Comparison of ENCODE assay signal across 14 mouse cellular contexts in genomic region chr10:37960051-37960450, GRCm38 (mm10).
"Had no signal": no experiment of that assay in that cellular context is flagged by ENCODE, and none has a peak within 500 bp of the region (broad histone marks: within the 10 kb centered on the region; RNA-seq: fewer than 3 reads in every experiment).

No protein-coding gene starts in this region.

- H3K27ac ChIP-seq: layer of hippocampus, adult 2 months; limb, embryonic 15.5 days; liver, embryonic 12.5 days; lung, embryonic 15.5 days; midbrain, embryonic 10.5 days; midbrain, embryonic 15.5 days; neural tube, embryonic 12.5 days had no signal

- H3K4me2 ChIP-seq: limb, embryonic 15.5 days; liver, embryonic 12.5 days; lung, embryonic 15.5 days; midbrain, embryonic 15.5 days; neural tube, embryonic 12.5 days had no signal

- H3K27me3 ChIP-seq: limb, embryonic 15.5 days; liver, embryonic 12.5 days; lung, embryonic 15.5 days; midbrain, embryonic 15.5 days; neural tube, embryonic 12.5 days had no signal

- H3K36me3 ChIP-seq: limb, embryonic 15.5 days; liver, embryonic 12.5 days; lung, embryonic 15.5 days; midbrain, embryonic 10.5 days; midbrain, embryonic 15.5 days; neural tube, embryonic 12.5 days had no signal

- H3K9ac ChIP-seq: limb, embryonic 15.5 days; liver, embryonic 12.5 days; lung, embryonic 15.5 days; midbrain, embryonic 15.5 days; neural tube, embryonic 12.5 days had no signal

- ATAC-seq: inflammation-experienced regulatory T-cells, adult 6 months; intestine, postnatal 0 days; liver, embryonic 12.5 days; midbrain, embryonic 15.5 days had no signal

- H3K9me3 ChIP-seq: limb, embryonic 15.5 days; liver, embryonic 12.5 days; lung, embryonic 15.5 days; midbrain, embryonic 10.5 days; midbrain, embryonic 15.5 days; neural tube, embryonic 12.5 days had no signal

- H3K4me3 ChIP-seq: layer of hippocampus, adult 2 months; limb, embryonic 15.5 days; liver, embryonic 12.5 days; lung, embryonic 15.5 days; midbrain, embryonic 10.5 days; midbrain, embryonic 15.5 days; neural tube, embryonic 12.5 days had no signal

- DNase-seq: left cerebral cortex, postnatal 4 days; lung, postnatal 14 days; spleen, adult 18-20 months; thymus, adult 18-20 months; thymus, postnatal 14 days had no signal

- H3K4me1 ChIP-seq: limb, embryonic 15.5 days; liver, embryonic 12.5 days; lung, embryonic 15.5 days; midbrain, embryonic 10.5 days; midbrain, embryonic 15.5 days; neural tube, embryonic 12.5 days had no signal
